Mouse (Mus musculus) lung, embryonic 14.5 days (tissue): Measurements from ENCODE around the gene Hoxd12. TPM values are rescaled to one million over a fixed set of nuclear protein-coding genes. Genes with fewer than 3 reads are reported as not detected.

Experiments used
- ATAC-seq: fragments of 200-750 bp; cut with Nextera tagmentation; 2 replicates; pipeline ENCODE4 v1.8.0; 2017; ENCODE audit warnings: mild to moderate bottlenecking, moderate TSS enrichment, moderate library complexity; ENCODE audit not compliant: insufficient read depth
- DNase-seq: peaks from one replicate; pipeline ENCODE4 v3.0.0-alpha.2; 2015
- H3K27ac ChIP-seq: fragments of 300-500 bp; sonication (generic); 2 replicates; pipeline ENCODE4 v1.5.1; 2014; ENCODE audit warnings: low read depth, mild to moderate bottlenecking, moderate library complexity
- H3K27me3 ChIP-seq: fragments of 300-500 bp; sonication (generic); 2 replicates; pipeline ENCODE4 v1.6.1; 2014; ENCODE audit warnings: low read length, control low read depth; ENCODE audit not compliant: insufficient read depth
- H3K36me3 ChIP-seq: fragments of 300-500 bp; sonication (generic); 2 replicates; pipeline ENCODE4 v1.6.1; 2014; ENCODE audit warnings: control low read depth; ENCODE audit not compliant: insufficient read depth
- H3K4me1 ChIP-seq: fragments of 300-500 bp; sonication (generic); 2 replicates; pipeline ENCODE4 v1.6.1; 2014; ENCODE audit warnings: antibody characterized with exemption, control low read depth; ENCODE audit not compliant: insufficient read depth
- H3K4me2 ChIP-seq: fragments of 300-500 bp; sonication (generic); 2 replicates; pipeline ENCODE4 v1.6.1; 2014; ENCODE audit warnings: mild to moderate bottlenecking
- H3K4me3 ChIP-seq: fragments of 300-500 bp; sonication (generic); 2 replicates; pipeline ENCODE4 v1.5.1; 2014; ENCODE audit warnings: low read depth, low read length
- H3K9ac ChIP-seq: fragments of 300-500 bp; sonication (generic); 2 replicates; pipeline ENCODE4 v1.6.1; 2014
- H3K9me3 ChIP-seq: fragments of 300-500 bp; sonication (generic); 2 replicates; pipeline ENCODE4 v1.6.1; 2016; ENCODE audit warnings: low read depth, low read length, control low read depth
- CTCF ChIP-seq: IDR thresholded peaks from 2 replicates; pipeline ENCODE4 v1.5.1; 2016; ENCODE audit warnings: antibody characterized with exemption, low read depth
- WGBS: fragments of 180-500 bp; shearing (Covaris S2); extraction: QIAGEN DNeasy Blood & Tissue Kit; methylation state at CpG from one replicate; pipeline ENCODE4 v1.1.7; 2014; 5-methylcytosine and 5-hydroxymethylcytosine counted together
- polyA plus RNA-seq: library from polyadenylated mRNA; unstranded; fragments of >200 nt; fragmentation: Nextera tagmentation; extraction: Ambion mirVana; gene quantifications from 2 replicates; pipeline ENCODE4 v1.2.1, GENCODE M21; 2014

Hoxd12 gene
- polyA plus RNA-seq, 1 experiment from 2014 or later = not detected

DNA sequence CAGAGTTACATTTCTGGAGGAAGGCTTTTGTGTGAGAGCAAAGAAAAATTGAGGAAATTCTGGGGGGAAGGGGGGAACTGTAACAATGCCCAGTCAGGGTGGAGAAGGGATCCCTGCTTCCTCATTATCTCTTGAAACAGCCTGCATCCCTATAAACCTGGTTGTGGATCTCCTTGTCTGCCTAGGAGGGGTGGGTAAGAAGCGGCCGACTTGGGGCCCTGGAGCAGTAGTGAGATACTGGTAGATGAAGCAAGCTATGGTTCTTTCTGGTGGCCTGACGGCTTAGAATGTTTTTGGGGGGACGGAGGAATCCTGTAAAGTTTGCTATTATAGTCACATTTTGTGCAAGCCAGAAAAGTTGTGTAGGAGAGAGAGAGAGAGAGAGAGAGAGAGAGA is 18.6 kb downstream of the Hoxd12 start:
- DNase-seq = no peak
- no peak overlapping the region for H3K4me2 ChIP-seq

DNA sequence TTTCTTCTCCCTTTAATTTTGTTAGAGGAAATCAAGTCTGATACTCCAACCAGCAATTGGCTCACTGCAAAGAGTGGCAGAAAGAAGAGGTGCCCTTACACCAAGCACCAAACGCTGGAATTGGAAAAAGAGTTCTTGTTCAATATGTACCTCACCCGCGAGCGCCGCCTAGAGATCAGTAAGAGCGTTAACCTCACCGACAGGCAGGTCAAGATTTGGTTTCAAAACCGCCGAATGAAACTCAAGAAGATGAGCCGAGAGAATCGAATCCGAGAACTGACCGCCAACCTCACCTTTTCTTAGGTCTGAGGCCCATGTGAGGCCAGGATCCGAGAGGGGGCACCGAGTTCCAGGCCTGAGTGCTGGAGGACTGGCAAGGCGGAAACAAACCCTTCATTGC is 19.3 kb downstream of the Hoxd12 start:
- Histone ChIP-seq H3K9me3 (no peaks in the 10 kb centered on the region), H3K4me3 (no peak overlapping the region), H3K36me3 (no peaks in the 10 kb centered on the region), H3K4me1 (no peaks in the 10 kb centered on the region), H3K4me2 (no peak overlapping the region), H3K9ac (no peak overlapping the region), H3K27ac (no peak overlapping the region), H3K27me3 (peaks cover 99% of the 10 kb centered on the region)
- peak; percentile 54 for DNase-seq
- no peak for ATAC-seq
- WGBS = 1% methylated on average over 16 of the region's 16 CpGs
- peak; percentile 39; the same call in 1 of the 2 replicates for TF ChIP-seq CTCF

More for the DNA sequence above, 18.6 kb downstream of the Hoxd12 start:
- H3K27ac ChIP-seq = no peak overlapping the region
- no peaks in the 10 kb centered on the region for H3K36me3 ChIP-seq
- H3K9ac ChIP-seq = no peak overlapping the region
- no peaks in the 10 kb centered on the region for H3K4me1 ChIP-seq
- ATAC-seq = no peak
- peaks cover 99% of the 10 kb centered on the region for H3K27me3 ChIP-seq
- H3K4me3 ChIP-seq = no peak overlapping the region
- WGBS = 11% methylated on average over 4 of the region's 4 CpGs
- H3K9me3 ChIP-seq = no peaks in the 10 kb centered on the region
- TF ChIP-seq CTCF = no peak

DNA sequence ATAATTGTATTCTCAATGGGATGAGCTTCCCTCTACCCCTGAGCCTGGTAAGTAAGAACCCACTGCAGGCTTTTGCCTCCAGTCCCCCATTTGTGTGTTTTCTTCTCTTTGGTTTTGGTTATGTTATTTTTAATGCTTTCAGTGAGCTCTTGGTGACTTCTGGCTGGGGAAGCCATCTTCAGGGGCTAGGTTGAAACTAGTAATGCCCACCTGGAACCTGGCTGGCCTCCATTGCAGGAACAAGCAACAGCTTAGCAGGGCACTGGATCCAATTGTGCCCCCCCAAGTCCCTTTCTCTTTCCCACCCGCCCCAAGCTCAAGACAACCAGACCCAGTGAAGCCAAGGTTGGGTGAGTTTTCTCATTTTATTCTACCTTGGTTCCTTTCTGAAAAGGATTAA is 20.6 kb downstream of the Hoxd12 start:
- no peaks in the 10 kb centered on the region for H3K4me1 ChIP-seq
- no peak overlapping the region for H3K9ac ChIP-seq
- TF ChIP-seq CTCF = no peak
- no peak overlapping the region for H3K27ac ChIP-seq
- WGBS = 21% methylated on average over 1 of the region's 1 CpGs
- no peak overlapping the region for H3K4me2 ChIP-seq
- no peak for DNase-seq
- no peaks in the 10 kb centered on the region for H3K9me3 ChIP-seq
- peaks cover 99% of the 10 kb centered on the region for H3K27me3 ChIP-seq
- no peak for ATAC-seq
- no peak overlapping the region for H3K4me3 ChIP-seq
- no peaks in the 10 kb centered on the region for H3K36me3 ChIP-seq

- Histone ChIP-seq H3K27me3 (peaks cover 99% of the 10 kb centered on the region), H3K4me3 (no peak overlapping the region), H3K4me1 (no peaks in the 10 kb centered on the region), H3K9me3 (no peaks in the 10 kb centered on the region), H3K27ac (no peak overlapping the region), H3K4me2 (no peak overlapping the region), H3K36me3 (no peaks in the 10 kb centered on the region), H3K9ac (no peak overlapping the region)
- 3% methylated on average over 7 of the region's 7 CpGs for WGBS
- no peak for TF ChIP-seq CTCF
- ATAC-seq (no peak), DNase-seq (no peak)
These were observed 21.1 kb downstream of the Hoxd12 start for GRCm38 (mm10) chr2:74695813-74696430.

DNA sequence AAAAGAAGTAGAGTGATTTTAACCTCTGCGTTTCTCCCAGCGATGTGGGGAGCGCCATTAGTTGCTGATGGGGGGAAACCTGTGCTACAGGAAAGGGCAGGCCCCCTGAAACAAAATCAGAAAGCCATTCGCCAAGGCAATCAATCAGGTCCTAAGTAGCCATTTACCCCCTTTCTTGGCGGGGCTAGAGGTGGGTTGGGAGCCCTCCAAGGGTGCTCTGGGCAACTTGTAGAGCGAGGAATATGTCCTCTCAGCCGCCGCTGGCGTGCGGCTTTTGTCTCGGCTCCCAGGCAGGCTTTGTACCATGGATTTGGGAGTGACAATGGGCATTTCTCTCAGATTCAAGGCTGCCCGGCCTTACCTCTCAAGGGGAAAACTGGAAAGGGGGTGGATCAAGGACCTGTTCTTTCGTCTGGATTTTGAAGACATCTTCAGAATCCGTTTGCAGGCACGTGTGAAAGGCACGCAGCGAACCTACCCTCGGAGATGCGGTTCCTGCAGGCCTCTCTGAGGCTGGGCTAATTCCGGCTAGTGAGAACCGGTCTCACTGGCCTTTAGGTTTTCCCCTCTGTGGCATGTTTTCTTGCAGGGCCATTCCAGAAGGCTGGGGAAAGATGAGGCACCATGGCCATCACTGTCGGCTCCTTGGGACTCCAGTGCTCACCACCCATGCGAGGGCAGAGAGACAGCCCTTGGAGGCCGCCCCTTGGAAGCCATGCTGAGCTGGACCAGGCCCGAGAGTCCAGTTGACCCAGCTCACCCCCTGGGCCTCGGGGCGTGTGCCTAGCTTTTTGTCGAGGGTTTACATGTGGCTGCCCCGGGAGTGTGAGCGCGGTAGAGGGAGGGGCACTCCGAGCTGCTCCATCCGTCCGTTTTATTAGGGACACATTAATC is 21.9 kb downstream of the Hoxd12 start:
- Histone ChIP-seq H3K4me1 (no peaks in the 10 kb centered on the region), H3K27me3 (peaks cover 99% of the 10 kb centered on the region), H3K4me3 (no peak overlapping the region), H3K27ac (no peak overlapping the region), H3K9ac (no peak overlapping the region), H3K4me2 (no peak overlapping the region), H3K9me3 (no peaks in the 10 kb centered on the region), H3K36me3 (no peaks in the 10 kb centered on the region)
- DNase-seq = no peak
- ATAC-seq = no peak
- TF ChIP-seq CTCF = no peak
- WGBS = 2% methylated on average over 34 of the region's 34 CpGs

DNA sequence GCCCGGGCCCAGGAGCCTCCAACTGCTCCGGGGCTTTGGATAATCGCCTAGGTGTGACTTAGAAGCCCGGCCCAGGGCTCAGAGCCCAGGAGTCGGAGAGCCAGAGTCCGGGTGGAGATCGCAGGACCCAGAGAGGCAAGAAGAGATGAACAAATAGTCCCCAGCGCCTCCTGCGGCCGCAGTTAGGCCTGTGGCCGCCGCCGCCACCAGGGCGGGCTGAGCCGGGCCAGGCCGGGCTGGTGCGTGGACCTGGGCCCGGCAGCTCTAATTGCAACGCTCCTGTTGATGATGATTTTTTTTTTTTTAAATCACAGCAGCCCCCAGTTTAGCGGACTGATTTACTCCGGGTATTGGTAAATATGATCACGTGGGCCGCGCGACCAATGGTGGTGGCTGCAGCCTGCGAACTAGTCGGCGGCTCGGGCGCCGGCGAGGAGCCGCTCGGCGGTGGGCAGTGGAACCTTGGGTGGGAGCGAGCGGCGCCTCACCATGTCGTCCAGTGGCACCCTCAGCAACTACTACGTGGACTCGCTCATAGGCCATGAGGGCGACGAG is 22.8 kb downstream of the Hoxd12 start, which contains the start of gene Hoxd9:
Hoxd9 (plus strand) TSS at position 161 of the 555 bp plus-strand sequence.
- Histone ChIP-seq H3K4me2 (peak within 1 kb of the TSS; percentile 59), H3K27ac (no peak within 1 kb of the TSS), H3K9me3 (no peaks in the 10 kb centered on the region), H3K4me1 (no peaks in the 10 kb centered on the region), H3K36me3 (no peaks in the 10 kb centered on the region), H3K9ac (0 out of 2 replicates have a peak within 1 kb of the TSS, but pooled peaks have one; percentile 16), H3K4me3 (peak within 1 kb of the TSS; percentile 36), H3K27me3 (peaks cover 99% of the 10 kb centered on the region)
- no peak for TF ChIP-seq CTCF
- ATAC-seq = peak; percentile 65; the same call in 1 of the 2 replicates
- peak; percentile 55 for DNase-seq
- under 1% methylated on average over 43 of the region's 43 CpGs for WGBS
